Mouse (Mus musculus) kidney, embryonic 16.5 days (tissue): Measurements from ENCODE around the gene Cacnb2. TPM values are rescaled to one million over a fixed set of nuclear protein-coding genes. Genes with fewer than 3 reads are reported as not detected.

Experiments
- ATAC-seq: fragments of 200-750 bp; cut with Nextera tagmentation; 2 replicates; pipeline ENCODE4 v1.8.0; 2017; ENCODE audit warnings: moderate TSS enrichment; ENCODE audit not compliant: low FRiP score, low TSS enrichment
- H3K27ac ChIP-seq: fragments of 300-500 bp; sonication (generic); 2 replicates; pipeline ENCODE4 v1.5.1; 2014; ENCODE audit warnings: low read length
- H3K27me3 ChIP-seq: fragments of 300-500 bp; sonication (generic); 2 replicates; pipeline ENCODE4 v1.6.1; 2014; ENCODE audit warnings: low read length, control low read depth, mixed read lengths; ENCODE audit not compliant: insufficient read depth
- H3K36me3 ChIP-seq: fragments of 300-500 bp; sonication (generic); 2 replicates; pipeline ENCODE4 v1.6.1; 2014; ENCODE audit warnings: low read length, control low read depth, mixed read lengths; ENCODE audit not compliant: insufficient read depth
- H3K4me1 ChIP-seq: fragments of 300-500 bp; sonication (generic); 2 replicates; pipeline ENCODE4 v1.6.1; 2014; ENCODE audit warnings: low read length, control low read depth, mixed read lengths; ENCODE audit not compliant: insufficient read depth
- H3K4me2 ChIP-seq: fragments of 300-500 bp; sonication (generic); replicated peaks from 2 replicates; pipeline ENCODE4 v1.6.1; 2014; ENCODE audit warnings: low read depth, low read length
- H3K4me3 ChIP-seq: fragments of 300-500 bp; sonication (generic); 2 replicates; pipeline ENCODE4 v1.5.1; 2014; ENCODE audit warnings: mild to moderate bottlenecking, low read length
- H3K9ac ChIP-seq: fragments of 300-500 bp; sonication (generic); replicated peaks from 2 replicates; pipeline ENCODE4 v1.6.1; 2014; ENCODE audit warnings: low read length
- H3K9me3 ChIP-seq: fragments of 300-500 bp; sonication (generic); 2 replicates; pipeline ENCODE4 v1.6.1; 2016; ENCODE audit warnings: low read length, control low read depth
- WGBS: fragments of 180-500 bp; shearing (Covaris S2); extraction: QIAGEN DNeasy Blood & Tissue Kit; methylation state at CpG from one replicate; pipeline ENCODE4 v1.1.7; 2014; 5-methylcytosine and 5-hydroxymethylcytosine counted together
- polyA plus RNA-seq: library from polyadenylated mRNA; unstranded; fragments of >200 nt; fragmentation: Nextera tagmentation; extraction: Ambion mirVana; gene quantifications from 2 replicates; pipeline ENCODE4 v1.2.1, GENCODE M21; 2015

Gene Cacnb2
- polyA plus RNA-seq, 1 experiment from 2014 or later, result 2.0 TPM

DNA sequence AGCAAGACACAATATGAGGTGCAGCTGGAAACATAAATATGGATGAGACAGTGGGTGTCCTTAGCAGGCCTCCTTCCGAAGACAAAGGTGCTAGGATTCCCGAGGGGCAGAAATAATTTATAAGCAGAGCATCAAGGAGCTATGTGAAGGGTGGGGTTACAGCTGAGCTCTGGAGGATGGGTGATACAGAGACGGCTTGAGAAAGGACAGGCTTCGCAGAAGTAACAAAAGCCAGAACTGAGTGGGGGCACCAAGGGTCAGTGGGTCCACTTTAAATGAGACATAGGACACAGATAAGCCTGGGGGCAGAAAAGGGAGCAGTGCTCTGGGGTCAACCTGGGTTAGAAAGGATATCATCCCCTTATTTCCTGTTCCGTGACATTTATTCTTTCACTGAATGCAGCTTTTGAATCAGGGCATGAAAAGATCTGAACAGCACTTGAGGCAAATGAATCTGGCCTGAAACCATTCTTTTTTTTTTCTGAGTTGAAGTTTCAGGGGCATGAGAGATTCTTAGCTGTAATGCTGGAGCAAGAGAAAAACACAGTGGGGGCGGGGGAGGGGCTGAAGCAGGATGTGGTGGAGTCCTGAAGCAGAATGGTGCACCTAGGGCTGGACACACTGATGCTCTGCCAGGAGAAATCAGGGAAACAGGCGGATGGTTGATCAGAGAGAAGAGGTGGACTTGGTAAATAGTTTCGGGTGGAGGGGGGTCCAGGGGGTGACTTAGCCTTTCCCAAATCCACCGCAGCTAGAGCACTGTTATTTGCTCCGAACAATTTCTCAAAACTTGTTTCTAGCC is 304.4 kb downstream of the Cacnb2 start:
- Histone ChIP-seq H3K27ac (no peak overlapping the region), H3K4me3 (no peak overlapping the region), H3K9ac (no peak overlapping the region), H3K4me2 (no peak overlapping the region), H3K27me3 (no peaks in the 10 kb centered on the region), H3K36me3 (no peaks in the 10 kb centered on the region), H3K4me1 (peaks cover 2% of the 10 kb centered on the region; the same call in 1 of the 2 replicates), H3K9me3 (no peaks in the 10 kb centered on the region)
- 46% methylated on average over 10 of the region's 10 CpGs for WGBS
- no peak for ATAC-seq

- WGBS, result 82% methylated on average over 3 of the region's 3 CpGs
- Histone ChIP-seq H3K4me2 (no peak overlapping the region), H3K9ac (no peak overlapping the region), H3K4me1 (no peaks in the 10 kb centered on the region), H3K36me3 (no peaks in the 10 kb centered on the region), H3K27ac (no peak overlapping the region), H3K9me3 (no peaks in the 10 kb centered on the region), H3K27me3 (no peaks in the 10 kb centered on the region), H3K4me3 (no peak overlapping the region)
- no peak for ATAC-seq
Observed at GRCm38 (mm10) chr2:14917585-14918247, 314.8 kb downstream of the Cacnb2 start.

DNA sequence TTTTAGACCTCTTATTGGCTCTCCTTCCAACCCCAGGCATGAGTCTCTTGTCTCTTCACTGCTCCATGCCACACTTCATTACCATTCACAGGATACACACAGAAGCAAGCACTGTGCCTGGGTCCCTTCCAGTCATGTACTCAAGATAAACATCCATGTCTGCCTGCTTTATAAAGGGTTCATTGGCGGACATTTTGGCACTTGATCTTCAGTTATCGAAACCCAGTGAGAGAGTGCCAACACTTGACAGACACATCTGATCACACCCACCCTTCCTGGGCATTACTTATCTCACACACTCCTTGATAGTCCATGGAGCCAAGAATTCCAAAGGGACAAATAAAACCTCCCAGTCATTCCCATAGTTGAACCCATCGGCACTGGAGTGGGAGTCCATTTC is 327.0 kb downstream of the Cacnb2 start:
- Histone ChIP-seq H3K4me3 (no peak overlapping the region), H3K36me3 (no peaks in the 10 kb centered on the region), H3K9me3 (no peaks in the 10 kb centered on the region), H3K27me3 (no peaks in the 10 kb centered on the region), H3K9ac (no peak overlapping the region), H3K27ac (no peak overlapping the region), H3K4me1 (no peaks in the 10 kb centered on the region), H3K4me2 (no peak overlapping the region)
- no peak for ATAC-seq
- WGBS, result 91% methylated on average over 3 of the region's 3 CpGs

- H3K9ac ChIP-seq, result no peak overlapping the region
- H3K4me3 ChIP-seq, result no peak overlapping the region
- no peak overlapping the region for H3K4me2 ChIP-seq
- H3K27ac ChIP-seq, result no peak overlapping the region
- 72% methylated on average over 2 of the region's 2 CpGs for WGBS
- no peaks in the 10 kb centered on the region for H3K9me3 ChIP-seq
- no peak for ATAC-seq
- no peaks in the 10 kb centered on the region for H3K27me3 ChIP-seq
- no peaks in the 10 kb centered on the region for H3K4me1 ChIP-seq
- H3K36me3 ChIP-seq, result no peaks in the 10 kb centered on the region
Observed at GRCm38 (mm10) chr2:14931968-14932367, 329.1 kb downstream of the Cacnb2 start.

GRCm38 (mm10) chr2:14936492-14936891 is 333.6 kb downstream of the Cacnb2 start:
- ATAC-seq, result no peak
- H3K36me3 ChIP-seq, result no peaks in the 10 kb centered on the region
- no peaks in the 10 kb centered on the region for H3K27me3 ChIP-seq
- H3K9ac ChIP-seq, result no peak overlapping the region
- H3K4me3 ChIP-seq, result no peak overlapping the region
- no peak overlapping the region for H3K4me2 ChIP-seq
- H3K4me1 ChIP-seq, result no peaks in the 10 kb centered on the region
- WGBS, result 81% methylated on average over 8 of the region's 8 CpGs
- H3K27ac ChIP-seq, result no peak overlapping the region
- no peaks in the 10 kb centered on the region for H3K9me3 ChIP-seq

DNA sequence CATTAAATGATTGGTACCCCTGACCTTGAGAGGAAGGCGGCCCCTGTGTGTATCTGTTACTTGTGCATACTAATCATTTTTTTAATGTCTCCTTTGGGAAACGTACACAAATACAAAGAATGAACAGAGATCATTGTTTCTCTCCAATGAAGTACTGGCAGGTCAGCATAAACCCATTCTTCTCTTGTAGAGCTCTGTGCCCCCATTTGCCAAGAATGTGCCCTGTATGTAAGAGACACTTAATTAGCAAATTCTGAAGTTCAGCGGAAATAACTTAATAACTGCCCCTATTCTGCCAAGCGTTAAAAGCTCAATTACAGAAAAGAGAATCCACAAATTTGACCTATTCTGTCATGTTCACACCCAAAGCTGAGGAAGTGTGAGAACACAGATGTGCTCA is 339.4 kb downstream of the Cacnb2 start:
- H3K27ac ChIP-seq, result no peak overlapping the region
- WGBS, result 87% methylated on average over 4 of the region's 4 CpGs
- no peaks in the 10 kb centered on the region for H3K36me3 ChIP-seq

GRCm38 (mm10) chr2:14943691-14944357 is 340.9 kb downstream of the Cacnb2 start:
- H3K9ac ChIP-seq, result no peak overlapping the region
- H3K4me3 ChIP-seq, result no peak overlapping the region
- H3K9me3 ChIP-seq, result no peaks in the 10 kb centered on the region
- H3K27ac ChIP-seq, result no peak overlapping the region
- no peaks in the 10 kb centered on the region for H3K27me3 ChIP-seq
- H3K4me1 ChIP-seq, result no peaks in the 10 kb centered on the region
- no peak overlapping the region for H3K4me2 ChIP-seq
- 66% methylated on average over 3 of the region's 3 CpGs for WGBS
- H3K36me3 ChIP-seq, result no peaks in the 10 kb centered on the region
- ATAC-seq, result no peak

More for the DNA sequence above, 339.4 kb downstream of the Cacnb2 start:
- Histone ChIP-seq H3K9ac (no peak overlapping the region), H3K9me3 (no peaks in the 10 kb centered on the region), H3K4me3 (no peak overlapping the region), H3K4me2 (no peak overlapping the region), H3K27me3 (no peaks in the 10 kb centered on the region), H3K4me1 (no peaks in the 10 kb centered on the region)
- ATAC-seq, result no peak

DNA sequence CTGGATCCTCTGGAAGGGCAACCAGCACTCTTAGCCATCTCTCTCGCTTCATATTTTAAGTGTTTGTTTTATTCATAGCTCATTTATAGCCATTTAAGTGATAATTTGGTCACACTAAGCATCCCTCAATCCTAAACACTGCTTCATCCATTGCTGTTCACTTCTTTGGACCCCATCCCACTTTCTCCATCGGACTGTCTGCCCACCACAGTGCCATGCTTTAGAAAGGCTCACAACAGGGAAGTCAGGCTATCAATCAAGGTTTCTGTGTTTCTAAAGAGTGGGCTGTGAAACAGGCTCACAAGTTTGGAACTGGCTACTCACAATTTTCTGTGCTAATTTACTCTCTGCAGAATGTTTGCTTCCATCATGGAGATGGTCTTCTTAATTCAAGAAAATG is 350.2 kb downstream of the Cacnb2 start:
- no peak for ATAC-seq
- H3K4me3 ChIP-seq, result no peak overlapping the region
- no peak overlapping the region for H3K9ac ChIP-seq
- no peaks in the 10 kb centered on the region for H3K4me1 ChIP-seq
- H3K27me3 ChIP-seq, result no peaks in the 10 kb centered on the region
- WGBS, result 71% methylated on average over 2 of the region's 2 CpGs
- no peaks in the 10 kb centered on the region for H3K36me3 ChIP-seq
- no peak overlapping the region for H3K27ac ChIP-seq
- no peak overlapping the region for H3K4me2 ChIP-seq
- H3K9me3 ChIP-seq, result no peaks in the 10 kb centered on the region

- H3K4me3 ChIP-seq, result no peak overlapping the region
- no peaks in the 10 kb centered on the region for H3K4me1 ChIP-seq
- no peak overlapping the region for H3K27ac ChIP-seq
- H3K4me2 ChIP-seq, result no peak overlapping the region
- ATAC-seq, result no peak
- H3K27me3 ChIP-seq, result no peaks in the 10 kb centered on the region
- H3K9ac ChIP-seq, result no peak overlapping the region
- WGBS, result 61% methylated on average over 1 of the region's 1 CpGs
- no peaks in the 10 kb centered on the region for H3K9me3 ChIP-seq
- no peaks in the 10 kb centered on the region for H3K36me3 ChIP-seq
Observed at GRCm38 (mm10) chr2:14960963-14961488, 358.1 kb downstream of the Cacnb2 start.
